Mouse (Mus musculus) adipocyte (in vitro differentiated cells): ENCODE results near the gene Accs.

Experiments used
- DNase-seq: peaks from one replicate; pipeline ENCODE4 v3.0.0-alpha.2; 2016; ENCODE audit warnings: low spot score

Gene Accs

DNA sequence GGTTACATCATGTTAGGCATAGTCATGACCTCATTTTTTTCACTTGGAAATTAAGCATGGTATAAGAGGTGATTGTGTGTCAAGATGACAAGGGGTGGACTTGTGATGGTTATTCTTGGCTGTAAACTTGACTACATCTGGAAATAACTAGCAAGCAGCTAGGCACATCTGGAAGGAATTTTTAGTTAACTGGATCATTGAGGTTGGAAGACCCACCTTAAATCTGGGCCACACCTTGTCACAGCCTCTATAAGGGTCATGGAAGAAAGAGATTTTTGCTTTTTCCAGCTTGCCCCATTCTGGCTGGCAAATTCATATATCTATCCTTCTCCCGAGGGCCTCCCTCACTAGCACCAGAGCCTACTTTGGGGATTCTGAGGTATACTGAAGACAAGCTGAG, 1.6 kb upstream of the Accs start:
- no peak for DNase-seq

DNA sequence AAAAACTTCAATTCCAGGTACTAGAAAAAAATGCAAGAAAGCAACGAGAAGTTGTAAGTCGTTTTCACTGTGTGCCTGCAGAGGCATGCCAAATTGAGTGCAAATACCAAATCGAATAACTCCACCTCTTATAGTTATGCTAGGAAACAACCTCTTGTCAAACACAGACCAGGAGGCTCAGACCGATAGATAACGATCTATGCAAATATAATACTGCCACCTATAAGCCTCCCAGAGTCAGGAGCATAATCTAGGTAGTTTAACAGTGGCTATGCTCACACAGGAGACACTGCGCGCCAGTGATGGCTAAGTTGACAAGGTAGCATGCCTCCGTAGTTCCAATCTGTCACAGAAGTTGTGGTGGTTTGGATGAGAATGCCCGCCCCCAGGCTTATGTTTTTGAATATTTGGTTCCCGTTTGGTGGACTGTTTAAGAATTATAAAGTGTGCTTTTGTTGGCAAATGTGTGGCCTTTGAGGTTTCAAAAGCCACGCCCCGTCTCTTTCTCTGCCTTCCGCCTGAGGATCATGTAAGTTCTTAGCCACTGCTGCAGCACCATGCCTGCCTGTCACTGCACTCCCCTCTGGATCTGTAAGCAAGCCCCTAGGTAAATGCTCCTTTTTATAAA, 688 bp upstream of the Accs start:
- no peak for DNase-seq

DNA sequence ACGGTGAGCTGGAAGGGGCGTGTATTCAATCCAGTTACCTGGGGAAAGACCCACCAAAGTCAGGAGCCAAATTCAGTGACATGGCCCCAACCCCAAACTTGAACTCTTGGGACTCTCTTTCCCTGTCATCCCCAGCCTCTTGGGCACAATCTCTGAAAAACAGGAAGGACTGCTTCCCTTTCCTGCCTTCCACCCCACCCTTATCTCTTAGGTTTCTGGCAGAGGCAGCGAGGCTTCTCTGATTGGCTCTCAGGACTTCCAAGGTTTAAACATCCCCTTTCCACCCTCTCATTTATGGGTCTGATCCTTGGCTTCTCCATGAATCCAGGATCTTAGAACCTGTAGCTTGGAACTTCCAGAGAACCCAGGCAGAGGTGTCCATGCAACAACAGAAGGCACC, 8.4 kb downstream of the Accs start:
- no peak for DNase-seq

DNA sequence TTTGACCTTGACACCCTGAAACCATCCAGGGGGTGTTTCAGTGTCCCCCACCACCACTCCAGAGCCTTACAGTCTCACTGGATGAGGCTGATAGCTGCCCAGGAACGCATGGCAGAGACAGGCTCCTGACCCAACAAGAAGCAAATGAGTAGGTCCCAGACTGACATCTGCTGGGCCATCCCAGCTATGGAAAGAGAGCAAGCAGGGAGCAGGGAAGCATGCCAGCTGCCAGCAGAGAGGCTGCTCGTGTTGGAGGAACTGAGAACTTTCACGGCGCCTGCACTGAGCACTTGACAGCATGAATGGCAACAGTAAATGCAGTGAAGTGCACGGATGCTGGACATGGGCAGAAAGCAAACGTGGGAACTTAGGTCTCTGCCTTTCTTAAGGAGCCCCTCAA, 9.6 kb downstream of the Accs start:
- peak; percentile 29 for DNase-seq

DNA sequence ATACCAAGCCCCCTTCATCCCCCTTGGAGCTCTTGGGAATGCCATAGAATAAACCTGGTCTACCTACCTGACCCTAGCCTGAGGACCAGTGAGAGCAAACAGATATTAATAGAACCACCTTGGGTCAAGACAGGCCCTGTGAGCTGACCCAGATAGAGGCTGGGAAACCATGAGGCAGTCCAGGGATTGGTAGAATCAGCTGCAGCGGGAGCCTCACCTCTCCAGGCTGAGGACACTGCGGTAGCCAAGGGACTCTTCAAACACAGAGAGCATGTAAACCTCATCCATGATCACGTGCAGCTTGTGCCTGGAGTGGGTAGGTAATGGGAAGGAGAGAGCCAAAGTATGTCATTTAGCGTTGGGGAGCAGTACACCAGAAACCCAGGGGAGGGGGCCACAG, 10.8 kb downstream of the Accs start:
- no peak for DNase-seq

DNA sequence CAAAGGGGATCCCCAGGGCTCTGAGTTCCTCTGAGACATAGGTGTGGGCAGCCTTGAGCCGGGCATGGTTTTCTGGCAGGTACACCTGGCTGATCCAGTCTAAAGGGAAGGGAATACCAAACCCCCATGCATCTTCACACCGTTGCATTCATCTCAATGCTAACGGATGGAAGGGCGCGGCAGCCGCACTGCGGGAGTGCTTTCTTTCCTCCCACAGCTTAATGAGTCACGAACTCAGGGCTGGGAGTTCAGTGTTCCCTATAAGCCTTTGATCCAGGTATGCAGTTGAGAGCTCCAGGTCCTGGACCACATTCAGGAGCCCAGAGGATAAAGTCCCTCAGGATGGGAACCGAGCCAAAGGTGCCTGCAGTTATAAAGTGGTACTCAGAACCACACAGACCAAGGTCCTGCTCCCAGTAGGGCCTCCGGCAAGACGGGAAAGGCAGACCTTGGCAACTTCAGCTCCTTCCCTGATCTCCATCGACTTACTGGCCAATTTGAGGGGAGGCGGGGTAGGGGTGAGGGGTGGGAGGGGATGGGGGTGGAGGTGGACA, 13.4 kb downstream of the Accs start:
- no peak for DNase-seq

DNA sequence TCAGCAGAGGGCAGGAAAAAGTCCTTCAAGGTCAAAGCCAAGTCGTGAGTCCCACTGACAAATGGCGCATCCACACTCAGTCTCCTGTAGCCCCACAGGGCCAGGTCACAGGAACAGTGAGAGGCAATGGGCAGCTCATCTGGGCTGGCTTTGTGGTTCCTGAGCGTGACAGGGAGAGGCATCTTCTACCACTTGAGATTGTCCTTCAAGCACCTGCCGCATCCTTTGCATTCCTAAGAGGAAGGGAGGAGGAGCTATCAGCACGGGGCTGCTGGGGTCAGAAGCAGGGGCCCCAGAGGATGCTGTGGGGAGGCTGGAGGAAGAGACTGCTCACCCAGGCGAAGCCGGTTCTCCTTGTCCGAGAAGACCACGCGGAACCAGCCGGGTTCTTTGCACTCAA, 14.1 kb downstream of the Accs start:
- no peak for DNase-seq

DNA sequence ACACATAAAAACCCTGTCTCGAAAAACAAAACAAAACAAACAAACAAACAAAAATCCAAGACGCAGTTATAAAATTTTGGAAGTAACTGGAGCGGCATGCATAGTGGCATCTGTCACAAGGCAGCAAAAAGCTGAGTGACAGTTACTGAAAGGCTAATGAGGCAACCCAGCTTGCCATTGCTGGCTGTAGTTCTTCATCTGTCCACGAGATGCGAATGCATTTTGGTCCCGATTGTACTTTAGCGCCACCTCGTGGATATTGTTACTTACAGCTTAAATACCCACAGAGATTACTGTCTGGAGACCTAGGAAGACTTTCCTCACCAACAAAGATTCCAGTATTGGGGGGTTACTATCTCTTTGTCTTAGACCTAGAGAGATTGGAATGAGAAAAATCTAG, 26.2 kb downstream of the Accs start:
- peak; percentile 98 for DNase-seq

DNA sequence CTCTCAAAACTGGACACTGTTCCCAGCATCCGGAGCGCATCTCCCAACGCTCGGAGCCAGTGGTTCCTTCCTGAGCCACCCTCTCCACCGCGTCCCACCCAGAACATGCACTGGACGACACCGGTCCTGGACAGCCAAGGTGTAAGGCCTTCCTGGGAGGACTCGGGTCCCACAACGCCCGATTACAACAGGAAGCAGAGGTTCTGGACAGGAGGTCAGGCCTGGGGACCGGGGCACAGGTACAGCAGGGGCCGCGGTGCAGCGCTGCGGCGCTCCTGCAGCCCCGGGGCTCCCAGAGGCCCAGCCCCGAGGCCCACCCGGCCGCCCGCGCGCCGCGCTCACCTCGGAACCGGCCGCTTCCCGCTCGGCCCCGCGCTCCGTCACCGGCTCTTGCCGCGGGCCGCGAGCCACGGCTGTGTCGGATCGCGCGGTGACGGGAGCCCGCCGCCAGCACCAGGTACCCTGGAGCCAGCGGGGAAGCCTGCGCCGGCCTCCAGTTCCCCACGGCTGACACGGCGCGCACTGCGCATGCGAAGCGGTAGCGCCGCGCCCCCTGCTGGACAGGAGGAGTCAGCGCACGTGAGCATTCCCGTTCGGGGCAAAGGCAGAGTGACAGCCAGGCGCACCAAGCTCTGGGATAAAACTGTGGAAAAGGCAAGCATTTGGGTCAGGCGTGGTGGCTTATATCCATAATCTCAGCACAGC, 27.5 kb downstream of the Accs start, which contains the start of gene Ext2:
Gene Ext2 (minus strand): TSS at position 524 of the 705 bp plus-strand sequence.
- DNase-seq, result peak; percentile 91

DNA sequence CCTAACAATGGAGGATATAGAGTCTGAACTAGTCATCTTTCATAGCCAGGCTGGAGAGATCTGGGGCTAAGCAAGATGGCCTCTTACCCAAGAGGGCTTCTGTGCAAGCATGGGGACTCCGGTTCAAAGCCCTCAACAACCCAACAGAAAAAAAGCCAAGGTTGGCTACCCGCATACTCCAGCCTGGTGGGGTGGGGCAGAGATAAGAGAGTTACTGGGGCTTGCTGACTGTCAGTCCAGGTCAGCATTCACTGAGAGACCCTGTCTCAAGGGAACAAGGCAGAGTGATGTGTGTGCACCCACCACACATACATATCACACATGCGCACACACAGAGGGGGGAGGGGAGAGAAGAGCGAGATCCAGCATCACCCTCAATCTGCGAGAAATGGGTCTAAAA, 32.0 kb downstream of the Accs start:
- DNase-seq, result no peak

DNA sequence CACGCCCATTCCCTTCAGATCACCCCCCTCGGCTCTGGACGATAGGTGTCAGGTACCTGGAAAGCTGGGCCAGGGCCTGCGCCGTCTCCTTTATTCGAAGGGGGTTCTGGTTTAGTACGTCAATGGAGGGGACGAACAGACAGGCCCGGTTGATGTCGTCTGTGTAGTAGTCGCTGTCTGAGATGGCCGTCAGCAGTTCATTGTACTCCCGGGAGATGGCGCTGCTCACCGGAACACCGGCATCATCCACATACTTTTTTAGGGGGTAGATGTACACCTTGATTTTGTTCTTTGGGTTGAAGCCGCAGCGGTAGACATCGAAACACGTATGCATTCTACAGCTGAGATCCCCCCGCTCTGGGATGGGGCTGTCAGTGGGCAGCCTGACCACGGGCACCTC, 36.4 kb downstream of the Accs start:
- DNase-seq, result no peak

DNA sequence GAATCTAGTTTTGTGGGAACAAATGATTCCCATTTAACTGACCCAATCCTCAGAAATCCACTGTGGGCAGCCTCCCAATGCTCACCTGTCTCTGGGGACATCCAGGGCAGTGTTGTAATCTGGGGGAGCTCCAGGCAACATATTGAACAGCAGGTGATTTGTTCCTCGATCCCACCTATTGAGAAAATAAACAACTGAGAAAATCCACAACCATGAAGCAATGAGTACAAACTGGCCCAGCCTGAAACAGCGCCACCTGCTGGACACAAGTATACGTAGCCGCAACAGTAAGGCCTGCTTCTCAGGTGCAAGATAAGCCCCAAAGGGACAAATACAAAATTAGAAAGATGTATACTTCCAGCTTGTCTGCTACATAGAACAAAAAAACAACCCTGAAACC, 37.9 kb downstream of the Accs start:
- DNase-seq, result peak; percentile 76

DNA sequence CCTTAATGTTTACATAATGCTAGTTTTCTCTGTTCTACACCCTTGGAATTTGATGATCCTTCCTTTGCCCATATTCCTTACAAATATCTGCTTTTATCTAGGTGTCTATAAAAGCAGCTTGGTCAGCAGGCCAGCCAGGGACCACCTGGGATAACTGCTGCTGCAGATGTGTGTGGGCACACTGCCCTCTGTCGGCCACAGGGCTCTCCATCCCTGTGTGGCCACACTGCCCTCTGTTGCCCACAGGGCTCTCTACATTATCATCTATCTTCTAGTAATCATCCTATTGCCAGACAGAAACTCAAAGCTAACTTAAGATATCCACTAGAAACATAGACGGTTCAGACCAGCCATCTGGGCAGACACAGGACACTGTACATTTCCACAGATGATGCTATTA, 39.8 kb downstream of the Accs start:
- peak; percentile 65 for DNase-seq

DNA sequence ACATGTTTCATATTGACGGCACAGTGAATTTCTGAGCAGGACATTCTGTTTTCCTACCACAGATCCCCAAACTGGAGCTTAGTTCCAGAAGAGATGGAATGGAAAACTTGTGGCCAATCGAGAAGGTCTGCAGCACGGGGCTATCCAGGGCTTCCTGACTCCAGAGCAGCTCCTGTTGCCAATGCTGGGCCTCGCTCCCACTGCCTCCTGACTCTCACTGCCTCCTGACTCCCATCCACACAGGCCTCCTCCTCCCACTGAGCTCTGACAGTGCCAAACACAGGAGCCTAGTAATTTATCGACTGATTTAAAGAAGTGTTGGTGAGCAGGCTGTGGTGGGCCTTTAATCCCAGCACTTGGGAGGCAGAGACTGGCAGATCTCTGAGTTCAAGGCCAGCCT, 41.7 kb downstream of the Accs start:
- DNase-seq, result no peak

DNA sequence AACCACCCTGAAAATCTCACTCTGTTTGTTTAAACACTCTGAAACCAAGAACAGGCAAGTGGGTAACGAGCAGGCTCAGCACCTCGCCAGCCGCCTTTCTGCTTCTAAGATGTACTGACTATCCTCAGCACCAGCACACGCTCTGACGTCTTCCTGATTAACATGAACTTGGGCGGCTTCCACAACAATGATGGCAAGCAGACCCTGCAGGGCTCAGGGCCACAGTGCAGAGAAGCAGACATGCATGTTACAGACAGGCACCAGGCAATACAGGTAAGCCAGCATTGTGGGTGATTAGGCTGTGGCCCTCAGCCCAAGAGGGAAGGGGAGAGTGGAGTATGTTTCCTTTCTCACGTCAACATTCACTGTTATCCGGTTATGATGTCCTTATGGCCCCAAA, 42.3 kb downstream of the Accs start:
- DNase-seq, result no peak

DNA sequence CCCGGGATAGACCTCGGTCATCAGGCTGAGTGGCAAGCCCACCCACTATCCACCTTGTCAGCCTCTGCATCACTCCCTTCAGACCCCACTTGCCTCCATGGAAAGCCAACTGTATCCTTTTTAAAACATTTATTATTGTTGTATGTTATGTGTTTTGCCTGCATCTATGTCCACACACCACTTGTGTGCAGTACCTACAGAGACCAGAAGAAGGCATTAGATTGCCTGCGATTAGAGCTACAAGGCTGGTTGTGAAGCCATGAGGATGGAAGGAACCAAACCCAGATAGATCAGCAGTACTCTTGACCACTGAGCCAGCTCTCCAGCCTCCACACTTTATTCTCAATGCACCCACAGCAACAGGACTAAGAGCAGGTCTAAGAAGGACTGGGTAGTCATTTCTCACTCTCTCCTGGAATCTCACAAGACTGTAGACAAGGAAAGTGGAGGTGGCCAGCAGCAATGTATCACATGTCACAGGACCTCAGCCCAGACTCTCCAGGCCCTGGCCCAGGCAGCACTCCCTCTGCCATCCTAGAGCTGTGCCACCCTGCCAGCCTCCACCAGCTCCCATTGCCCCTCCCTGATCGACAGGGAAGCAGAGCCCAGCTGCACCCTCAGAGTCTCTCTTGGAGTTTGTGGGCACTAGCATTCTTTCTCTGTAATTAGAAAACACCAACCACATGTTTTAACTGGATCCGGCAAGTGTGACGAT, 43.1 kb downstream of the Accs start:
- DNase-seq, result no peak

DNA sequence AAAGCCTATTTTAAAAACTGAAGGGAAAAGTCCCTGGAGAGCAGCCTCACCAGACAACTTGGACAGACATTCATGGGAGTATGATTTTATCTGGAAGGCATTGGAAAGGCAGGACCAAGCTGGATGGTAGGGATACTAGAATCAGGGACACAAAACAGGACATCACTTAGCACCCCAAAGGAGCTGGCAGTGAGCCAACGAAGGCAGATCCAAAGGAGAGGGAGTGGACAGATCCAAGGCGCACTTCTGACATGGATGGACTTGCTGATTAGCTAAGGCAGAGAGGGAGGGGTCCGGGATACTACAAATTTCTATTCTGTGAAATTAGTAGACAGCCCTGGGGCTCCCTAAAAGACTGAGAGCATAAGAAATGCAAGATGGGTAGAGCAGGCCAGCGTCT, 44.2 kb downstream of the Accs start:
- DNase-seq, result no peak

DNA sequence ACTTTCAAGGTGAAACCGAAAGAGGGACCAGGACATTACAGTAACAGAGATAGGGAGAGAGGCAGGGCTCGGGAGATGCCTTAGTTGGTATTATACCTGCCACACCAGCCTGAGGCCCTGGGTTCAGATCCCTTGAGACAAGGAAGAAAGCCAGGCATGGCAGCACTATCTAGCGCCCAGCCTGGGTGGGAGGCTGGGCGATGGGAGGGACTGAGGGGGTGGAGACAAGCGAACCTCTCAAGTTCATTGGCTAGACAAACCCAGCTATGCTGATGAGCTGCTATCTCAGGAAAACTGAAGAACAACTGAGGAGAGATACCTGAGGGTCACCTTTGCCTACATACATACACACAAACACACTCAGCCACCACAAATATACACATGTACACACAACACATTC, 44.7 kb downstream of the Accs start:
- no peak for DNase-seq

DNA sequence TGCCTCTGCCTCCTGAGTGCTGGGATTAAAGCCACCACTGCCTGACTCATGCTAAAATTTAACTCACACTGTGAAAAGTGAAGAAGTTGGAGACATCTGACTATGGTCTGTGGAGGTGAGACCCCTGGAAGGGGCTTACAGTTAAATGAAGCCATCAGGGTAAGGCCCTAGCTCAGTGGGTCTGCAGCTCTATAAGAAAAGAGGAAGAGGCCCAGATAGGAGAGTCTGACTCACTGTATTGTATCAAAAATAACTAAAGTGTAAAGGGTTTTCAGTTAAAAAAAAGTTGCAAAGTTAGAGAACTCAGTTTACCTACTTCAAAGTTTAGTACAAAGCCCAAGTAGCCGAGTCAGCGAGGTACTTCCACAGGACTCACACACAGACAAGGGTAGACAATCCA, 46.8 kb downstream of the Accs start:
- no peak for DNase-seq

DNA sequence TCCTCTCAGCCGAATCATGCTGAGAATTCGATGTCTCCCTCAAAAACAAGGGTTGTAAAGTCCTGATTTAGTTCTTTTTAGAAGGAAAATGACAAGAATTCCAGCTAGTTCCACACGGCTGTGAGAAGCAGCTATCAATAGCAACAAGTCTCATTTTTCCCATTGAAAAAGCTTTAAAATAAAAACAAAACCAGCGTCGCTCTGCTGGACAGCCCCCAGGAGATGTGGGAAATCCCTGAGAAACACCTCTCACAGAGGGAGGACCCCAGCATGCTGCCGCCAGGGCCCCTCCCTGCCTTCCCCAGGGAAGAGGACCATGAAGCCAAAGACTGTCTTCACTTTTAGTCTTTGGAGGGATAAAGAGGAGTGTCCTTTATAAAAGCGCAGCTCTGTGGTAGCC, 48.6 kb downstream of the Accs start:
- DNase-seq, result no peak

DNA sequence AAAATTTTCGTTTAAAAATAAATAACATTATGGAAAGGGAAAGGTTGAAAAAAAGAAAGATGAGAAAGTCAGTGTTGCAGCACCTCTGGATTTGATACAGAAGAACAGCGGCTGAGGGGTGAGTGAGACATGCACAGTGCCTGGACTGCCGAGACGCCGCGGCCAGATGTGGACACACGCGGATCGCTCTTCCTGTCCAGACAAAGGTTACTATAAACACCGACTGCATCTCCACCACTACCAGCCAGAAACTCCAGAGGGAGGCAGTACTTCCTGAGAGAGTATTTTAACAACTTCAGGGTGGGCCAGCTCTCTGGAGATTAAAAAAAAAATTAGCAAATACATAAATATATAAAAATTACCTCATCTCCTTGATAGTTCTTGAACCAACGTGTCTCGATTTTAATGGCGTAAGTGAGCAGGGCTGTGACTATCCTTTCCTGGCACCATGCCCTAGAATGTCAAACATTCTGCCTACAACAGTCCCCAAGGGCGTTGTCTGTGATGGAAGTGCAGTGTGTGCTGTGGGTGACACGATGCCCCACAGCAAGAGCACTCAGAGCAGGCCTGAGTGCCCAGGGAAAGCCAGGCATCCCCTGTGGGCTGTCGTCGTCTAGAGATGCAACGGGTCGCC, 52.5 kb downstream of the Accs start:
- DNase-seq, result no peak

DNA sequence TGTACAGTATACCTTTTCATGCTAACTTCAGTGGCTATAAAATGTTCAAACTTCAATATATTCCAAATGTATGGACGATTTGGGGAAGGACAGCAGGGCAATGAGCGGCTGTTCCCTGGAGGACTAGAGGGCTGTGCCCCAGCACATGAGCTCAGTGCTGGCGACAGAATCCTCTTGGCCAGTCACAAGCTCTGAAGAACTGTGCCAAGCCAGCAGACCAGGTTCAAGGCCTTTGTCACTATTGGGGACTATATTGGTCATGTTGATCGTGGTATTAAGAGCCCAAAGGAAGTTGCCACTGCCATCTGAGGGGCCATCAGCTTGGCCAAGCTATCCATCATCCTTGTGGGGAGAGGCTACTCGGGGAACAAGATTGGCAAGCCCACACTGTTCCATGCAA, 55.4 kb downstream of the Accs start:
- peak; percentile 38 for DNase-seq
